ENCODE assay signal across 9 mouse cellular contexts in genomic region chr9:92930231-92930966, GRCm38 (mm10).
A peak's percentile ranks its signal among the peaks of the same experiment; 100 is the strongest.
DNase-seq lines count a peak whose midpoint lies in the region; ATAC-seq and TF ChIP-seq lines count a peak whose summit lies in the region.
"Had no signal": no experiment of that assay in that cellular context is flagged by ENCODE, and none has a peak within 500 bp of the region (broad histone marks: within the 10 kb centered on the region; RNA-seq: fewer than 3 reads in every experiment).

No protein-coding gene starts in this region.

- in situ Hi-C loops in CH12.LX (cut with MboI; ENCODE audit: low pct_ligation_motif_present, low pct_unique_long_range_greater_than_20kb, low sequenced_read_pairs): no loop called here

- no peak for TF ChIP-seq RAD21 in CH12.LX (IDR thresholded peaks at IDR 0.05; ENCODE audit: low read depth, low read length)

- DNase-seq in CH12.LX (ENCODE audit: extremely low read depth): peak; percentile 48
- DNase-seq in Muller cell, postnatal 12 days (ENCODE audit: inconsistent ontology term): peak; percentile 79
- peak; percentile 81 for DNase-seq in embryonic facial prominence, embryonic 14.5 days (ENCODE audit: low spot score)
- DNase-seq in layer of hippocampus, adult 9-11 months: peak; percentile 10
- DNase-seq in heart, postnatal 25 days (ENCODE audit: low spot score): no peak
- no peak for DNase-seq in heart, postnatal 14 days
- DNase-seq in kidney, postnatal 10 days: no peak
- DNase-seq: lung, postnatal 14 days had no signal

- H3K9ac ChIP-seq in CH12.LX (ENCODE audit: insufficient read depth, low read depth): no peak overlapping the region
- H3K9ac ChIP-seq in embryonic facial prominence, embryonic 14.5 days (ENCODE audit: low read depth, low read length): no peak overlapping the region

- peaks cover 0 to 7% of the 10 kb centered on the region in 2 experiments; a peak in 2 of 4 replicates for H3K4me1 ChIP-seq in CH12.LX (ENCODE audit: control insufficient read depth in 1 of 2, insufficient read depth in 2 of 2)
- H3K4me1 ChIP-seq in embryonic facial prominence, embryonic 14.5 days (ENCODE audit: control insufficient read depth, insufficient read depth, low read length): no peaks in the 10 kb centered on the region

- no peak for TF ChIP-seq POLR2A in CH12.LX (IDR thresholded peaks at IDR 0.05; ENCODE audit: low read depth, low read length)

- no peak for TF ChIP-seq CTCF in CH12.LX (conservative IDR thresholded peaks at IDR 0.05 in 1 of 2, IDR thresholded peaks at IDR 0.05 in 1 of 2; ENCODE audit: low read depth in 2 of 2, low read length in 2 of 2)

- TF ChIP-seq EP300 in CH12.LX (IDR thresholded peaks at IDR 0.05; ENCODE audit: low read length): peak; percentile 37; the same call in 1 of the 2 replicates

- no peak overlapping the region for H3K27ac ChIP-seq in CH12.LX (ENCODE audit: insufficient read depth, low read depth)
- no peak overlapping the region for H3K27ac ChIP-seq in embryonic facial prominence, embryonic 14.5 days (replicated peaks; ENCODE audit: low read depth, low read length)

- WGBS in embryonic facial prominence, embryonic 14.5 days: 25% methylated on average over 6 of the region's 6 CpGs

- no peak overlapping the region for H3K4me3 ChIP-seq in CH12.LX (replicated peaks in 1 of 3; ENCODE audit: low read depth in 2 of 3, low read length in 2 of 3, poor library complexity in 1 of 3)
- H3K4me3 ChIP-seq in embryonic facial prominence, embryonic 14.5 days (ENCODE audit: low read depth, low read length): no peak overlapping the region

- no peaks in the 10 kb centered on the region for H3K36me3 ChIP-seq in CH12.LX (replicated peaks in 1 of 2; ENCODE audit: control insufficient read depth in 1 of 2, insufficient read depth in 1 of 2, low read length in 1 of 2)
- no peaks in the 10 kb centered on the region for H3K36me3 ChIP-seq in embryonic facial prominence, embryonic 14.5 days (ENCODE audit: control insufficient read depth, insufficient read depth, low read length)

- no peaks in the 10 kb centered on the region for H3K27me3 ChIP-seq in CH12.LX (replicated peaks)
- no peaks in the 10 kb centered on the region for H3K27me3 ChIP-seq in embryonic facial prominence, embryonic 14.5 days (replicated peaks; ENCODE audit: control insufficient read depth, insufficient read depth, low read length)

- ATAC-seq in embryonic facial prominence, embryonic 14.5 days (ENCODE audit: low read depth): peak; percentile 91
- no peak for ATAC-seq in erythroid progenitor cell, adult 5-6 weeks (replicated peaks; ENCODE audit: low FRiP score, poor library complexity, severe bottlenecking)

- dilution Hi-C loops in CH12.LX (cut with MboI; ENCODE audit: extremely low pct_ligation_motif_present, extremely low pct_unique_long_range_greater_than_20kb, low sequenced_read_pairs): no loop called here

- H3K9me3 ChIP-seq in CH12.LX (replicated peaks; ENCODE audit: low read length): peaks cover 12% of the 10 kb centered on the region
- peaks cover 23% of the 10 kb centered on the region for H3K9me3 ChIP-seq in embryonic facial prominence, embryonic 14.5 days (ENCODE audit: control insufficient read depth, low read length)

- intact Hi-C loops in heart, postnatal 25 days (cut with DNase I): no loop called here
- intact Hi-C loops in heart, postnatal 14 days (cut with DNase I): no loop called here

- H3K79me2 ChIP-seq in CH12.LX (replicated peaks; ENCODE audit: control insufficient read depth, extremely low read depth, insufficient read depth, poor library complexity, severe bottlenecking): no peaks in the 10 kb centered on the region

- no peak overlapping the region for H3K4me2 ChIP-seq in CH12.LX (ENCODE audit: insufficient read depth, low read depth, poor library complexity, severe bottlenecking)
- H3K4me2 ChIP-seq in embryonic facial prominence, embryonic 14.5 days (ENCODE audit: low read depth, low read length): no peak overlapping the region

TF ChIP-seq in CH12.LX, 34 proteins besides CTCF, POLR2A, EP300 and RAD21:
- no peak for TF ChIP-seq NELFE (IDR thresholded peaks at IDR 0.05; ENCODE audit: low read depth, low read length)
- TF ChIP-seq MEF2A (IDR thresholded peaks at IDR 0.05; ENCODE audit: borderline replicate concordance, low read depth, low read length): no peak
- TF ChIP-seq TBP (conservative IDR thresholded peaks at IDR 0.05; ENCODE audit: low read depth, low read length): no peak
- TF ChIP-seq TCF12 (IDR thresholded peaks at IDR 0.05; ENCODE audit: low read depth, low read length): peak; percentile 26; the same call in 1 of the 2 replicates
- TF ChIP-seq SMC3 (IDR thresholded peaks at IDR 0.05; ENCODE audit: low read depth, low read length): no peak
- TF ChIP-seq ZMIZ1 (IDR thresholded peaks at IDR 0.05; ENCODE audit: low read depth, low read length): no peak
- peak; percentile 53 for TF ChIP-seq BHLHE40 (IDR thresholded peaks at IDR 0.05; ENCODE audit: low read depth, low read length)

Comparison
In these comparisons a context has a peak if more than half of its experiments do, and no peak if none do; other contexts are left out.
1. DNase-seq: peak in CH12.LX (single experiment), Muller cell, postnatal 12 days (single experiment), embryonic facial prominence, embryonic 14.5 days (single experiment) and layer of hippocampus, adult 9-11 months (single experiment); none in heart, postnatal 25 days (single experiment), heart, postnatal 14 days (0 of 2) and kidney, postnatal 10 days (single experiment).